Mouse (Mus musculus) CH12.LX (cell line): Measurements from ENCODE around the gene Stk19.

ENCODE experiments used
- CTCF ChIP-seq, 2 experiments: IDR thresholded peaks in 1 of 2; conservative IDR thresholded peaks in 1 of 2; 2 replicates each; pipeline ENCODE4 v1.5.1; 2011 to 2012; ENCODE audit warnings: low read depth in 2 of 2, low read length in 2 of 2, improper control_type of control experiment in 1 of 2, inconsistent platforms in 1 of 2, mild to moderate bottlenecking in 1 of 2, moderate library complexity in 1 of 2
- EP300 ChIP-seq: IDR thresholded peaks from 2 replicates; pipeline ENCODE4 v1.6.1; 2011; ENCODE audit warnings: low read length, improper control_type of control experiment
- HCFC1 ChIP-seq: IDR thresholded peaks from 2 replicates; pipeline ENCODE4 v1.6.1; 2012; ENCODE audit warnings: low read depth, mild to moderate bottlenecking, inconsistent platforms, low read length, improper control_type of control experiment
- JUND ChIP-seq: conservative IDR thresholded peaks from 2 replicates; pipeline ENCODE4 v1.6.1; 2011; ENCODE audit warnings: low read depth, low read length, improper control_type of control experiment
- NRF1 ChIP-seq: IDR thresholded peaks from 2 replicates; pipeline ENCODE4 v1.6.1; 2014; ENCODE audit warnings: low read depth, mild to moderate bottlenecking, inconsistent platforms, low read length, improper control_type of control experiment, moderate library complexity
- POLR2A ChIP-seq: IDR thresholded peaks from 2 replicates; pipeline ENCODE4 v1.6.1; 2011; ENCODE audit warnings: low read depth, mild to moderate bottlenecking, improper control_type of control experiment, low read length
- USF2 ChIP-seq: conservative IDR thresholded peaks from 2 replicates; pipeline ENCODE4 v1.6.1; 2011; ENCODE audit warnings: low read depth, low read length, improper control_type of control experiment
- ZMIZ1 ChIP-seq: IDR thresholded peaks from 2 replicates; pipeline ENCODE4 v1.6.1; 2012; ENCODE audit warnings: low read depth, mild to moderate bottlenecking, inconsistent platforms, low read length, improper control_type of control experiment

- no peak for TF ChIP-seq USF2
- TF ChIP-seq POLR2A: no peak; the same call in 1 of the 2 replicates
- no peak for TF ChIP-seq EP300
- no peak for TF ChIP-seq CTCF (conservative IDR thresholded peaks at IDR 0.05 in 1 of 2, IDR thresholded peaks at IDR 0.05 in 1 of 2; ENCODE audit: low read depth in 2 of 2, low read length in 2 of 2)
- TF ChIP-seq ZMIZ1: no peak
- TF ChIP-seq HCFC1: no peak
- TF ChIP-seq NRF1: no peak
- TF ChIP-seq JUND: no peak
Measured at GRCm38 (mm10) chr17:34860514-34860913, 23.8 kb upstream of the Stk19 start.
